Mouse (Mus musculus) neural tube, embryonic 11.5 days (tissue): ENCODE data around the gene Gm10251. TPM values are rescaled to one million over a fixed set of nuclear protein-coding genes. Genes with fewer than 3 reads are reported as not detected.
"Not testable (repeated sequence)": the region's sequence is repeated elsewhere in the genome, so short reads cannot be mapped to it uniquely, and the experiment has no call there.

ENCODE experiments used
- ATAC-seq: fragments of 200-750 bp; cut with Nextera tagmentation; 2 replicates; pipeline ENCODE4 v1.8.0; 2017; ENCODE audit warnings: moderate number of reproducible peaks, mild to moderate bottlenecking, moderate TSS enrichment, moderate library complexity; ENCODE audit not compliant: insufficient read depth, low FRiP score, low TSS enrichment
- DNase-seq: peaks from one replicate; pipeline ENCODE4 v3.0.0-alpha.2; 2015; ENCODE audit warnings: low spot score
- H3K27ac ChIP-seq: fragments of 300-500 bp; sonication (generic); 2 replicates; pipeline ENCODE4 v1.5.1; 2014; ENCODE audit warnings: low read depth, mild to moderate bottlenecking, low read length
- H3K27me3 ChIP-seq: fragments of 300-500 bp; sonication (generic); 2 replicates; pipeline ENCODE4 v1.6.1; 2014; ENCODE audit warnings: mild to moderate bottlenecking, low read length, mixed read lengths; ENCODE audit not compliant: control insufficient read depth, insufficient read depth
- H3K36me3 ChIP-seq: fragments of 300-500 bp; sonication (generic); 2 replicates; pipeline ENCODE4 v1.6.1; 2014; ENCODE audit warnings: mild to moderate bottlenecking, low read length, moderate library complexity, mixed read lengths; ENCODE audit not compliant: control insufficient read depth, insufficient read depth
- H3K4me1 ChIP-seq: fragments of 300-500 bp; sonication (generic); 2 replicates; pipeline ENCODE4 v1.6.1; 2014; ENCODE audit warnings: low read length, mixed read lengths; ENCODE audit not compliant: control insufficient read depth, insufficient read depth
- H3K4me2 ChIP-seq: fragments of 300-500 bp; sonication (generic); 2 replicates; pipeline ENCODE4 v1.6.1; 2014; ENCODE audit warnings: low read depth, mild to moderate bottlenecking, moderate library complexity
- H3K4me3 ChIP-seq: fragments of 300-500 bp; sonication (generic); 2 replicates; pipeline ENCODE4 v1.5.1; 2014; ENCODE audit warnings: low read depth, low read length
- H3K9ac ChIP-seq: fragments of 300-500 bp; sonication (generic); 2 replicates; pipeline ENCODE4 v1.6.1; 2014; ENCODE audit warnings: mild to moderate bottlenecking, low read length
- H3K9me3 ChIP-seq: fragments of 300-500 bp; sonication (generic); 2 replicates; pipeline ENCODE4 v1.6.1; 2016; ENCODE audit warnings: low read length; ENCODE audit not compliant: control insufficient read depth
- WGBS: fragments of 180-500 bp; shearing (Covaris S2); extraction: QIAGEN DNeasy Blood & Tissue Kit; methylation state at CpG from one replicate; pipeline ENCODE4 v1.1.7; 2014; 5-methylcytosine and 5-hydroxymethylcytosine counted together
- polyA plus RNA-seq: library from polyadenylated mRNA; unstranded; fragments of >200 nt; fragmentation: Nextera tagmentation; extraction: Ambion mirVana; gene quantifications from 2 replicates; pipeline ENCODE4 v1.2.1, GENCODE M21; 2014

The Gm10251 gene
- not detected in 2 replicates for polyA plus RNA-seq

GRCm38 (mm10) chr14:6684070-6684469, at the start of gene Gm10251:
TSS of gene Gm10251 (minus strand) at chr14:6684170.
- WGBS = no CpG with 5 or more reads among the region's 1 CpGs
- DNase-seq, H3K36me3 ChIP-seq, H3K27me3 ChIP-seq, H3K9me3 ChIP-seq, H3K4me1 ChIP-seq, H3K9ac ChIP-seq, H3K27ac ChIP-seq, H3K4me2 ChIP-seq, H3K4me3 ChIP-seq, ATAC-seq: not testable (repeated sequence)

DNA sequence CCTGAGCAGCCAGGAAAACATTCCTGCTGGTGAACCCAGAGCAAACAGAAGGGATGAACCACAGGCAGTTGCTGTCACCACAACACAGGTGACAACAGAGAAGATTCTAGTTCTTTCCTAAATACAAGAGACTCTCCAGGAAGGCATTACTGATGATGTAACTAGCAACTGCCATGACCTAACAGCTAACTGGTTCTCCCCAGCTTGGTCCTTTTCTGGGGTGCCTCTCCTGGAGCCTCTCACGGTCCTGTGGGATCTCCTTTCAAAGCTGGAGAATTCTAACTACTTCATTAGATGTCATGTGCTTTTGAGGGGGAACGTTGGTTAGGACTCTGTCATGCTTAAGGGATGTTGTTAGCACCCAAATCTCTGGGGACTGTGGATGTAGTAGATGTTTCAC, 36.2 kb upstream of the Gm10251 start, which contains the start of gene Gm8050:
TSS of gene Gm8050 (minus strand) at position 101 of the 400 bp plus-strand sequence.
- not testable (repeated sequence) for ATAC-seq, H3K27me3 ChIP-seq, H3K9me3 ChIP-seq, H3K4me3 ChIP-seq, H3K4me2 ChIP-seq, H3K9ac ChIP-seq, H3K36me3 ChIP-seq, DNase-seq, H3K27ac ChIP-seq, H3K4me1 ChIP-seq
- no CpG with 5 or more reads among the region's 2 CpGs for WGBS

DNA sequence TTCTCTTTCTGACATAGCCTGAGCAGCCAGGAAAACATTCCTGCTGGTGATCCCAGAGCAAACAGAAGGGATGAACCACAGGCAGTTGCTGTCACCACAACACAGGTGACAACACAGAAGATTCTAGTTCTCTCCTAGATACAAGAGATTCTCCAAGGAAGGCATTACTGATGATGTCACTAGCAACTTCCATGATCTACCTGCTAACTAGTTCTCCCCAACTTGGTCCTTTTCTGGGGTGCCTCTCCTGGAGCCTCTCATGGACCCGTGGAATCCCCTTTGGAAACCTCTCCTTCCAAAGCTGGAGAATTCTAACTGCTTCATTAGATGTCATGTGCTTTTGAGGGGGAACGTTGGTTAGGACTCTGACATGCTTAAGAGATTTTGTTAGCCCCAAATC, 61.7 kb downstream of the Gm10251 start, which contains the start of gene Gm3460:
TSS of gene Gm3460 (minus strand) at position 101 of the 400 bp plus-strand sequence.
- not testable (repeated sequence) for H3K4me3 ChIP-seq, H3K27me3 ChIP-seq, ATAC-seq, H3K4me2 ChIP-seq, H3K9me3 ChIP-seq, H3K4me1 ChIP-seq, H3K27ac ChIP-seq, H3K36me3 ChIP-seq, H3K9ac ChIP-seq, DNase-seq
- WGBS = 55% methylated on average over 1 of the region's 2 CpGs

DNA sequence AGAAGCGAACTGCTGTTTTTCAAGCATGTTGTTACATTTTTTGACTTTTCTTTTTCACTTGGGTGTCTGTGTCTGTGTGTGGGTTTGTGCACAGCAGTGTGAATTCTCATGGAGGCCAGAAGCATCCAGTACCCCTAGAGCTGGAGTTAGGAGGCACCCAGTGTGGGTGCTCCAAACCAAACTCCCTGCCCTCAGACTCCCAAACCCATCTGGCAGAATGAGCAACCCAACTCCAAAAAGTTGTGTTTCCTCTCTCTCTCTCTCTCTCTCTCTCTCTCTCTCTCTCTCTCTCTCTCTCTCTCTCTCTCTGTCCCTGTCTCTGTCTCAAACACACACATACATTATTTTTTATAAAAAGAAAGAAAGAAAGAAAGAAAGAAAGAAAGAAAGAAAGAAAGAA, 77.5 kb downstream of the Gm10251 start:
- WGBS = no CpG with 5 or more reads among the region's 1 CpGs
- not testable (repeated sequence) for H3K27ac ChIP-seq, H3K4me3 ChIP-seq, ATAC-seq, H3K36me3 ChIP-seq, H3K9ac ChIP-seq, H3K9me3 ChIP-seq, DNase-seq, H3K4me1 ChIP-seq, H3K27me3 ChIP-seq, H3K4me2 ChIP-seq

GRCm38 (mm10) chr14:6605004-6605403, 79.0 kb downstream of the Gm10251 start:
- H3K27me3 ChIP-seq, H3K36me3 ChIP-seq, H3K27ac ChIP-seq, H3K4me1 ChIP-seq, ATAC-seq, H3K9me3 ChIP-seq: not testable (repeated sequence)
- DNase-seq = peak; percentile 69
- Histone ChIP-seq H3K9ac (peak overlapping the region; percentile 14; the same call in 1 of the 2 replicates), H3K4me2 (peak overlapping the region; percentile 45), H3K4me3 (peak overlapping the region; percentile 25)
- WGBS = under 1% methylated on average over 13 of the region's 20 CpGs

- not testable (repeated sequence) for H3K36me3 ChIP-seq, H3K27ac ChIP-seq, H3K27me3 ChIP-seq, H3K4me1 ChIP-seq, ATAC-seq, H3K9me3 ChIP-seq, H3K9ac ChIP-seq
- WGBS = 8% methylated on average over 19 of the region's 20 CpGs
- peak; percentile 34 for DNase-seq
- Histone ChIP-seq H3K4me2 (peak overlapping the region; percentile 45), H3K4me3 (peak overlapping the region; percentile 25)
Observed at GRCm38 (mm10) chr14:6604551-6604950, 79.4 kb downstream of the Gm10251 start.

DNA sequence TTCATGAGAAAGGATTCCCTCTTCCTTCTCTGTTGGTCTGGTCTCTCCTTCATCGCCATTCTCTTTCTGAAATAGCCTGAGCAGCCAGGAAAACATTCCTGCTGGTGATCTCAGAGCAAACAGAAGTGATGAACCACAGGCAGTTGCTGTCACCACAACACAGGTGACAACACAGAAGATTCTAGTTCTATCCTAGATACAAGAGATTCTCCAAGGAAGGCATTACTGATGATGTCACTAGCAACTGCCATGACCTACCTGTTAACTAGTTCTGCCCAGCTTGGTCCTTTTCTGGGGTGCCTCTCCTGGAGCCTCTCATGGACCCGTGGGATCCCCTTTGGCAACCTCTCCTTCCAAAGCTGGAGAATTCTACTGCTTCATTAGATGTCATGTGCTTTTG, 93.5 kb downstream of the Gm10251 start, which contains the start of gene Gm3629:
TSS of gene Gm3629 (minus strand) at position 101 of the 400 bp plus-strand sequence.
- WGBS = 11% methylated on average over 1 of the region's 2 CpGs
- H3K27ac ChIP-seq, H3K9ac ChIP-seq, ATAC-seq, H3K36me3 ChIP-seq, H3K4me1 ChIP-seq, H3K27me3 ChIP-seq, H3K4me3 ChIP-seq, DNase-seq, H3K9me3 ChIP-seq, H3K4me2 ChIP-seq: not testable (repeated sequence)

Other genes with a start within 250 kb of the Gm10251 start
- not detected in 2 replicates for gene Gm3594, start 239.6 kb downstream of the Gm10251 start, polyA plus RNA-seq
- gene Gm8356, start 146.9 kb downstream of the Gm10251 start, polyA plus RNA-seq = not detected in 2 replicates
- 0.14 TPM in 1 of 2 replicates, not detected in the other for gene Gm3629, start 93.6 kb downstream of the Gm10251 start, polyA plus RNA-seq
- not detected in 2 replicates for gene Gm3460, start 61.8 kb downstream of the Gm10251 start, polyA plus RNA-seq
- not detected in 2 replicates for gene Gm8050, start 36.1 kb upstream of the Gm10251 start, polyA plus RNA-seq
- gene Gm3636, start 58.2 kb upstream of the Gm10251 start, polyA plus RNA-seq = 6.2 and 7.7 TPM in 2 replicates
- not detected in 2 replicates for gene Gm8362, start 90.2 kb upstream of the Gm10251 start, polyA plus RNA-seq
- gene Gm3642, start 156.1 kb upstream of the Gm10251 start, polyA plus RNA-seq = not detected in 2 replicates
- gene Gm3667, start 205.8 kb upstream of the Gm10251 start, polyA plus RNA-seq = 1.8 and 2.1 TPM in 2 replicates